Mouse (Mus musculus) left cerebral cortex, postnatal 25 days (tissue): Measurements from ENCODE around the gene Slc25a5. TPM values are rescaled to one million over a fixed set of nuclear protein-coding genes. Genes with fewer than 3 reads are reported as not detected.

ENCODE experiments used
- DNase-seq, 2 experiments: peaks; one replicate each; pipeline ENCODE4 v3.0.0; 2022; ENCODE audit warnings: low spot score in 2 of 2, mixed read lengths in 1 of 2
- intact Hi-C: fragments of 180-260 bp; cut with DNase I; formaldehyde crosslinking; loops from one replicate; pipeline ENCODE4 v1.15.1; 2025
- total RNA-seq, 2 experiments: library from RNA; stranded (reverse); gene quantifications; 2 replicates each; pipeline ENCODE4 v1.2.3; 2021

Slc25a5 gene
- total RNA-seq, 2 experiments from 2014 or later: 343 to 350 TPM

GRCm38 (mm10) chrX:36826873-36827272, 31.4 kb downstream of the Slc25a5 start:
- no peak for DNase-seq
- intact Hi-C loops: no loop called here

- no peak for DNase-seq
- intact Hi-C loops: loop anchor here (5.0 kb wide), 1 partner anchor 72 kb away; the partner anchor contains the start of gene Nkrf
Observed at GRCm38 (mm10) chrX:36830271-36830670, 34.8 kb downstream of the Slc25a5 start.

GRCm38 (mm10) chrX:36831632-36832031, 36.2 kb downstream of the Slc25a5 start:
- intact Hi-C loops: loop anchor here (5.0 kb wide), 1 partner anchor 71 kb away; the partner anchor contains the start of gene Nkrf
- peak in 1 of 2 experiments; percentile 54 for DNase-seq

GRCm38 (mm10) chrX:36833397-36834084, 38.1 kb downstream of the Slc25a5 start:
- intact Hi-C loops: loop anchor here (5.0 kb wide), 1 partner anchor 69 kb away; the partner anchor contains the start of gene Nkrf
- DNase-seq: peak; percentile 40 to 55

- intact Hi-C loops: no loop called here
- DNase-seq: no peak
Observed at GRCm38 (mm10) chrX:36837069-36837676, 41.7 kb downstream of the Slc25a5 start.

- no peak for DNase-seq
- intact Hi-C loops: no loop called here
Observed at GRCm38 (mm10) chrX:36839391-36839790, 43.9 kb downstream of the Slc25a5 start.

DNA sequence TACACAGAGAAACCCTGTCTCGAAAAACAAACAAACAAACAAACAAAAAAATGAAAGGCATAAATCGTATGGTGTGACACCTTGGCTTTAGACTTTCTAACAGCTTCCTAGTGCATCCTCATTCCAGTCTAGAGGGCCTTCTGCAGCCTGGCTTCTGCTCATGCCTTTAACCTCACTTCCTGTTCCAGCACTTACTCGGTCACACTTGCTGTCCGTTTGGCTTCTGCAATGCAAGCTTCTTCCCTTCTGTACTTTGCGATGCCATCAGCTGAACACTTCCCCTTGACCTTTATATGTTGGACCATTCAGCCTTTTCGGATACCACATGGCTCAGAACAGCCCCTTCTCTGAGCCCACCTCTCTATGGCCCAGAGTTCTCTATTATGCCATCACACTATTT, 46.2 kb downstream of the Slc25a5 start:
- intact Hi-C loops: no loop called here
- DNase-seq: no peak

DNA sequence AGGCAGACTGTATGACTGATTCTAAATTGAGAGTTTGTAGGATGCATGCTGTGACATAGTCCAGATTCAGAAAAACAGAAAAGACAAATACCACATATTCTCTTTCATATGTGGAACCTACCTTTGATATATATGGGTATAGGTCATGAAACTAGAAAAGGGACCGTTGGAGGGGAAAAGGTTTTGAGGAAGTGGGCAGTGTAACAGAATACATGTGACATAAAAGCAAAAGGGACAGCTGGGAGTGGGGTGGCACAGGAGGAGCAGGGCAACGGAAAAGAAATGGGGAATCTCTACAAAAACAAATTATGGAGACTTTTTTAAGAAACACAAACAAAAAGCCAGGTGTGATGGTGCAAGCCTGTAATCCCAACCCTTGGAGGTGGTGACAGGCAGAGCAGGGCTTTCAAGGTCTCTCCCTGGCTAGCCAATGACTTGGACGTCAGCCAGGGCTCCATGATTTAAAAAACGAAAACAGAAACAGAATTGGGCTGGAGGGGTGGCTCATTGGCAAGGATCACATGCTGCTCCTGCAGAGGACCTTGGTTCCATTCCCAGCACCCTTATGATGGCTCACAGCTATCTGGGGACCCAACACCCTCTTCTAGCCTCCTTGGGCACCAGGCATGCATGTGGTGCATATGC, 48.0 kb downstream of the Slc25a5 start:
- intact Hi-C loops: no loop called here
- no peak for DNase-seq

GRCm38 (mm10) chrX:36847152-36847551, 51.7 kb downstream of the Slc25a5 start:
- intact Hi-C loops: no loop called here
- no peak for DNase-seq

Other genes with a start within 250 kb of the Slc25a5 start
- gene Pgrmc1, start 197.4 kb upstream of the Slc25a5 start, total RNA-seq: 100 to 1,000 TPM; 307 to 330 TPM
- gene Akap17b, start 150.3 kb upstream of the Slc25a5 start, total RNA-seq: 10 to 100 TPM; 12.6 to 12.8 TPM
- under 1 TPM; 0.55 to 0.62 TPM for gene Slc25a43, start 52.0 kb upstream of the Slc25a5 start, total RNA-seq
- 10 to 100 TPM; 47.8 to 56.8 TPM for gene Ube2a, start 78.2 kb downstream of the Slc25a5 start, total RNA-seq
- gene C330007P06Rik, start 78.5 kb downstream of the Slc25a5 start, total RNA-seq: 10 to 100 TPM; 39.5 to 41.1 TPM
- 10 to 100 TPM; 32.5 to 34.8 TPM for gene Nkrf, start 107.2 kb downstream of the Slc25a5 start, total RNA-seq
- gene Sept6, start 196.1 kb downstream of the Slc25a5 start, total RNA-seq: 10 to 100 TPM; 57.9 to 63.8 TPM